Mouse (Mus musculus) ES-Bruce4 (cell line): ENCODE measurements around the gene Acod1.

ENCODE experiments used
- CTCF ChIP-seq: IDR thresholded peaks from one replicate; pipeline ENCODE4 v1.8.1; 2011; ENCODE audit warnings: low read depth, low read length
- EP300 ChIP-seq: IDR thresholded peaks from 2 replicates; pipeline ENCODE4 v1.6.1; 2011; ENCODE audit warnings: low read depth, low read length; ENCODE audit not compliant: insufficient read depth

- no peak for TF ChIP-seq CTCF
- no peak for TF ChIP-seq EP300
Measured at GRCm38 (mm10) chr14:103095826-103096225, 49.0 kb downstream of the Acod1 start.
